11 mouse cellular contexts compared by ENCODE assay signal in the genomic region with DNA sequence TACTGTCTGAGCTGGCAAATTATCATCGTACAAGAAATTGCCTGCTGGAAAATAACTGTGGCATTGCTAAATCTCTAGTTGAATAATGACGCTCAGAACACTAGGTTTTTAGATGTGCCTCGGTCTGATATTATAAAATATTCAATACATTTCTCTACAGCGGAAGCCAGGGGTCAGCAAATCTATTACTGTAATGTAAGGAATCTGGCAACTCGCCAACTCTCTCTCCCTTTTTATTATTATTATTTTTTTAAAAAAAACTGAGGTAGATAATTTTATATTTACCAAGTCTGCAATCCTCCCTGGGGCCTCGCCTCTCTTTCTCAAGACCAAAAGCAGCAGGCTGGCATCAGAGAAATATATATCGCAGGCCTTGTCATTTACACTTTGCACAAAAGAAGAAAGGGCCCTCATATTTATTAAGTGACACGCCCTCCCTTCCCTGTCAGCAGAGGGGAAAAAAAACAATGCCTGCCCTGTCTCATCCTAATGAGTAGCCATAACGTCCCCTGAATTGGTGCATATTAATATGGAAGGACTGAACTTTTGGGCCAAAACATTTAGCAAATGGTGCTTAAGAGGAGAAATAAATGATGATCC.
DNase-seq lines count a peak whose midpoint lies in the region; ATAC-seq and TF ChIP-seq lines count a peak whose summit lies in the region.
"Had no signal": no experiment of that assay in that cellular context is flagged by ENCODE, and none has a peak within 500 bp of the region (broad histone marks: within the 10 kb centered on the region; RNA-seq: fewer than 3 reads in every experiment).

No protein-coding gene starts in this region.

- no peak for TF ChIP-seq POLR2A in brain, embryonic 14.5 days (IDR thresholded peaks at IDR 0.05; ENCODE audit: borderline replicate concordance, extremely low read depth, insufficient read depth, insufficient read length, poor library complexity, severe bottlenecking)

- no peak overlapping the region for H3K4me3 ChIP-seq in intestine, embryonic 15.5 days (replicated peaks)
- no peak overlapping the region for H3K4me3 ChIP-seq in intestine, embryonic 16.5 days (ENCODE audit: low read length)
- no peak overlapping the region for H3K4me3 ChIP-seq in midbrain, embryonic 12.5 days

- H3K4me1 ChIP-seq in intestine, embryonic 15.5 days (replicated peaks) = peaks cover 13% of the 10 kb centered on the region
- peaks cover 30% of the 10 kb centered on the region for H3K4me1 ChIP-seq in intestine, embryonic 16.5 days (ENCODE audit: control insufficient read depth, insufficient read depth, low read length)
- peaks cover 36% of the 10 kb centered on the region for H3K4me1 ChIP-seq in midbrain, embryonic 12.5 days

- 0 out of 2 replicates have a peak overlapping the region, but pooled peaks have one; percentile 17 for H3K27ac ChIP-seq in intestine, embryonic 15.5 days
- no peak overlapping the region; the same call in 1 of the 2 replicates for H3K27ac ChIP-seq in intestine, embryonic 16.5 days (ENCODE audit: low read length)
- peak overlapping the region; percentile 63 for H3K27ac ChIP-seq in midbrain, embryonic 12.5 days (replicated peaks)

- TF ChIP-seq CTCF in brain, embryonic 14.5 days (IDR thresholded peaks at IDR 0.05; ENCODE audit: borderline replicate concordance, extremely low read depth, insufficient read depth, insufficient read length) = no peak

- no peaks in the 10 kb centered on the region for H3K36me3 ChIP-seq in intestine, embryonic 15.5 days
- peaks cover 2% of the 10 kb centered on the region; the same call in 1 of the 2 replicates for H3K36me3 ChIP-seq in intestine, embryonic 16.5 days (ENCODE audit: control insufficient read depth, insufficient read depth, low read length)
- H3K36me3 ChIP-seq in midbrain, embryonic 12.5 days = no peaks in the 10 kb centered on the region

- no peak overlapping the region for H3K4me2 ChIP-seq in intestine, embryonic 15.5 days (replicated peaks)
- no peak overlapping the region for H3K4me2 ChIP-seq in intestine, embryonic 16.5 days (ENCODE audit: low read depth, low read length)
- no peak overlapping the region for H3K4me2 ChIP-seq in midbrain, embryonic 12.5 days (replicated peaks)

- peak; percentile 62 for DNase-seq in Muller cell, postnatal 12 days (ENCODE audit: inconsistent ontology term)
- DNase-seq in brain, embryonic 14.5 days (ENCODE audit: low read depth) = peak; percentile 69
- no peak for DNase-seq in adrenal gland, postnatal 25 days
- DNase-seq: cerebellum, adult 11 months; heart, postnatal 14 days; liver had no signal

- WGBS in intestine, embryonic 15.5 days = 55% methylated on average over 9 of the region's 9 CpGs
- 45% methylated on average over 9 of the region's 9 CpGs for WGBS in intestine, embryonic 16.5 days
- 61% methylated on average over 9 of the region's 9 CpGs for WGBS in midbrain, embryonic 12.5 days

- no peak for ATAC-seq in intestine, embryonic 15.5 days
- no peak for ATAC-seq in intestine, embryonic 16.5 days
- ATAC-seq in midbrain, embryonic 12.5 days (ENCODE audit: low FRiP score, low read depth) = no peak
- ATAC-seq in inflammation-experienced regulatory T-cells, adult 6 months = no peak
- ATAC-seq: activated CD4-positive, CD25-positive, alpha-beta regulatory T cell, adult 4 months had no signal

- H3K9me3 ChIP-seq in intestine, embryonic 15.5 days = no peaks in the 10 kb centered on the region
- H3K9me3 ChIP-seq in intestine, embryonic 16.5 days (ENCODE audit: control insufficient read depth, low read length) = no peaks in the 10 kb centered on the region
- H3K9me3 ChIP-seq in midbrain, embryonic 12.5 days = no peaks in the 10 kb centered on the region

- H3K27me3 ChIP-seq in intestine, embryonic 15.5 days (replicated peaks) = no peaks in the 10 kb centered on the region
- H3K27me3 ChIP-seq in intestine, embryonic 16.5 days (replicated peaks; ENCODE audit: control insufficient read depth, insufficient read depth, low read length) = no peaks in the 10 kb centered on the region
- no peaks in the 10 kb centered on the region for H3K27me3 ChIP-seq in midbrain, embryonic 12.5 days

- no peak overlapping the region for H3K9ac ChIP-seq in intestine, embryonic 15.5 days
- no peak overlapping the region for H3K9ac ChIP-seq in intestine, embryonic 16.5 days (ENCODE audit: low read depth, low read length)
- H3K9ac ChIP-seq in midbrain, embryonic 12.5 days (replicated peaks) = no peak overlapping the region
